Mouse (Mus musculus) heart, embryonic 13.5 days (tissue): ENCODE data around the gene Cops9. TPM values are rescaled to one million over a fixed set of nuclear protein-coding genes. Genes with fewer than 3 reads are reported as not detected.

Experiments
- ATAC-seq: fragments of 200-750 bp; cut with Nextera tagmentation; 2 replicates; pipeline ENCODE4 v1.8.0; 2017; ENCODE audit warnings: moderate TSS enrichment; ENCODE audit not compliant: insufficient number of reproducible peaks, low FRiP score, low TSS enrichment; ENCODE audit errors: extremely low read depth
- H3K27ac ChIP-seq: fragments of 300-500 bp; sonication (generic); replicated peaks from 2 replicates; pipeline ENCODE4 v1.5.1; 2015; ENCODE audit warnings: moderate library complexity, mild to moderate bottlenecking, inconsistent platforms
- H3K27me3 ChIP-seq: fragments of 300-500 bp; sonication (generic); replicated peaks from 2 replicates; pipeline ENCODE4 v1.6.1; 2015; ENCODE audit warnings: mild to moderate bottlenecking, inconsistent platforms
- H3K36me3 ChIP-seq: fragments of 300-500 bp; sonication (generic); 2 replicates; pipeline ENCODE4 v1.6.1; 2015; ENCODE audit warnings: mild to moderate bottlenecking, inconsistent platforms
- H3K4me1 ChIP-seq: fragments of 300-500 bp; sonication (generic); 2 replicates; pipeline ENCODE4 v1.6.1; 2015; ENCODE audit warnings: inconsistent platforms
- H3K4me2 ChIP-seq: fragments of 300-500 bp; sonication (generic); 2 replicates; pipeline ENCODE4 v1.6.1; 2015; ENCODE audit warnings: inconsistent platforms, mild to moderate bottlenecking, moderate library complexity
- H3K4me3 ChIP-seq: fragments of 300-500 bp; sonication (generic); 2 replicates; pipeline ENCODE4 v1.5.1; 2015; ENCODE audit warnings: moderate library complexity, mild to moderate bottlenecking, inconsistent platforms
- H3K9ac ChIP-seq: fragments of 300-500 bp; sonication (generic); 2 replicates; pipeline ENCODE4 v1.6.1; 2015; ENCODE audit warnings: inconsistent platforms, mild to moderate bottlenecking, moderate library complexity
- H3K9me3 ChIP-seq: fragments of 300-500 bp; sonication (generic); 2 replicates; pipeline ENCODE4 v1.6.1; 2016; ENCODE audit warnings: inconsistent platforms
- WGBS: fragments of 180-500 bp; shearing (Covaris S2); methylation state at CpG from one replicate; pipeline ENCODE4 v1.1.7; 2015; ENCODE audit warnings: mixed read lengths; 5-methylcytosine and 5-hydroxymethylcytosine counted together
- polyA plus RNA-seq: library from polyadenylated mRNA; unstranded; fragments of >200 nt; fragmentation: Nextera tagmentation; extraction: Ambion mirVana; gene quantifications from 2 replicates; pipeline ENCODE4 v1.2.1, GENCODE M21; 2015

Gene Cops9
- polyA plus RNA-seq, 1 experiment from 2014 or later: 403 TPM

GRCm38 (mm10) chr1:92596019-92596418, 45.8 kb downstream of the Cops9 start:
- 71% methylated on average over 3 of the region's 3 CpGs for WGBS
- ATAC-seq: no peak
- no peak overlapping the region for H3K4me2 ChIP-seq

GRCm38 (mm10) chr1:92594111-92594510, 47.7 kb downstream of the Cops9 start, which contains the start of gene Olfr1411:
Olfr1411 (plus strand) TSS chr1:92594411.
- H3K4me3 ChIP-seq: no peak within 1 kb of the TSS
- H3K9ac ChIP-seq: no peak within 1 kb of the TSS
- H3K4me2 ChIP-seq: no peak within 1 kb of the TSS
- no peaks in the 10 kb centered on the region for H3K4me1 ChIP-seq
- H3K9me3 ChIP-seq: no peaks in the 10 kb centered on the region
- no peaks in the 10 kb centered on the region for H3K36me3 ChIP-seq
- H3K27me3 ChIP-seq: no peaks in the 10 kb centered on the region; the same call in 1 of the 2 replicates
- ATAC-seq: no peak
- no peak within 1 kb of the TSS for H3K27ac ChIP-seq

More at GRCm38 (mm10) chr1:92596019-92596418, 45.8 kb downstream of the Cops9 start:
- Histone ChIP-seq H3K27me3 (no peaks in the 10 kb centered on the region; the same call in 1 of the 2 replicates), H3K27ac (no peak overlapping the region), H3K9ac (no peak overlapping the region), H3K4me1 (no peaks in the 10 kb centered on the region), H3K9me3 (no peaks in the 10 kb centered on the region), H3K4me3 (no peak overlapping the region), H3K36me3 (no peaks in the 10 kb centered on the region)

Other genes with a start within 250 kb of the Cops9 start
- gene Ndufa10, start 168.1 kb downstream of the Cops9 start, polyA plus RNA-seq: 458 and 534 TPM in 2 replicates
- gene Olfr1416, start 156.9 kb downstream of the Cops9 start, polyA plus RNA-seq: not detected in 2 replicates
- gene Olfr1415, start 145.9 kb downstream of the Cops9 start, polyA plus RNA-seq: not detected in 2 replicates
- not detected in 2 replicates for gene Olfr1414, start 123.3 kb downstream of the Cops9 start, polyA plus RNA-seq
- gene Olfr1413, start 70.7 kb downstream of the Cops9 start, polyA plus RNA-seq: not detected in 2 replicates
- not detected in 2 replicates for gene Olfr1412, start 56.2 kb downstream of the Cops9 start, polyA plus RNA-seq
- not detected in 2 replicates for gene Olfr1411, start 47.6 kb downstream of the Cops9 start, polyA plus RNA-seq
- not detected in 2 replicates for gene Olfr1410, start 36.2 kb downstream of the Cops9 start, polyA plus RNA-seq
- not detected in 2 replicates for gene Olfr12, start 24.2 kb downstream of the Cops9 start, polyA plus RNA-seq
- gene Otos, start 6.9 kb upstream of the Cops9 start, polyA plus RNA-seq: not detected in 2 replicates
- gene Gpc1, start 189.7 kb upstream of the Cops9 start, polyA plus RNA-seq: 53.1 and 61.5 TPM in 2 replicates